Mouse (Mus musculus) C2C12 (cell line): Measurements from ENCODE around the gene Cx3cl1.

Source experiments
- CEBPB ChIP-seq: IDR thresholded peaks from one replicate; pipeline ENCODE4 v1.6.1; 2011; ENCODE audit warnings: low read depth, mild to moderate bottlenecking, control low read depth, moderate library complexity
- CTCF ChIP-seq: IDR thresholded peaks from one replicate; pipeline ENCODE4 v1.5.1; 2011; ENCODE audit not compliant: control insufficient read depth, insufficient read depth, insufficient read length
- MAX ChIP-seq: IDR thresholded peaks from one replicate; pipeline ENCODE4 v1.6.1; 2011; ENCODE audit warnings: mild to moderate bottlenecking, control low read depth
- MYOD1 ChIP-seq: IDR thresholded peaks from one replicate; pipeline ENCODE4 v1.6.1; 2011; ENCODE audit warnings: low read depth; ENCODE audit not compliant: control insufficient read depth, insufficient read length
- MYOG ChIP-seq: IDR thresholded peaks from one replicate; pipeline ENCODE4 v1.6.1; 2011; ENCODE audit not compliant: control insufficient read depth, insufficient read length; ENCODE audit errors: extremely low read depth
- USF1 ChIP-seq: IDR thresholded peaks from one replicate; pipeline ENCODE4 v1.6.1; 2011; ENCODE audit warnings: low read depth, mild to moderate bottlenecking, control low read depth, moderate library complexity

DNA sequence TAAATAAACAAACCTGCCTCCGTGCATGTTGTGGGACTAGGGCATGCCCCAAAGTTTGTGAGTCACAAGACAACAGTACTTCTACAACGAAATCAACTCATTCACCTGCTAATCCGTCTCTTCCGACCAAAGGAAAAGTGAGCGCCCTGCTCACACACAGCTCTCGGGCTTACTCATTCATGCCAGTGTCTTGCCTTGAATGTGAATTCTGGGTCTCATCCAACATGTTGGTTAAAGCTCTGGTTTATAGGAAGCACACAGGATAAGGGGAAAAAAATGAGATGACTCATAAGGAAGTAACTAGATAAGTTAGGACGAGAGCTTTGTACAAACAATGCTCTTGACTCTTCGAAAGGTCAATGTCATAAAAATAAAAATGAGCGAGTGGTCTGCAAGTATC, 4.8 kb upstream of the Cx3cl1 start:
- TF ChIP-seq CTCF, result no peak
- no peak for TF ChIP-seq MAX
- TF ChIP-seq USF1, result no peak
- no peak for TF ChIP-seq MYOG
- TF ChIP-seq MYOD1, result peak; percentile 18
- TF ChIP-seq CEBPB, result no peak
